ENCODE assay signal across 8 mouse cellular contexts in the genomic region with DNA sequence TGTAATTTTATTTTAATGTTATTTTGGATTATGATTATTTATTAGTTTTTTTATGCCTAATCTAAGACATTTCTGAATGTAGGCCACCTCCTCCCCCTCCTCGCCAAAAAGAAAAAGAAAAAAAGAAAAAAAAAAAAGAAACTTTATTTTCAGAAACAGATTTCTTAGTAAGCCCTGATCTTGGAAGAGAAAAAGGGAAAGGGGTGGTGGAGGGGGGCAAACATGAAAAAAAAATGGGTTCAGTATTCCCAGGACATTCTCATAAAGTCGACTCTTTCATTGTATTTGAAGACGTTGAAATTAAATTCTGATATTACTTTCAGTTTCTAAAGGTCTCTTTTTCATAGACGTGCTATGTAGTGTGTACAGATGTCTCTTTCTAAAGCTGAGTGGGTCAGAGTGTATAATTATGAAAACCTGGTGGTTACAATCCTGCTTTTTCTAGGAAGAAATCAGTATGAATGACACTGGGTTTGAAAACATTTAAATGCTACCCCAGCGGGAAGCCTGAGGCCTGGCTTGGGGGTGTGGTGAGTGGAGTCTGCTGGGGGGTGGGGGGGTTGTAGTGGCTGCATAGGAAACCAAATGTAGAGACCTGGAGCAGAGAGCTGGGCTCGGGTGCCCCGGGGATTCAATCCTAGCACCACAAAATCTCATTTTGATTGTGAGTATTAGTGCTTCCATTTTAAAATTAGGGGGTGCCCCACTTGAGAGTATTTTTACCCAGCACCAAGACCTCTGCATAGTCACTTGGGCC. TPM values are rescaled to one million over a fixed set of nuclear protein-coding genes. Genes with fewer than 3 reads are reported as not detected.
DNase-seq lines count a peak whose midpoint lies in the region; ATAC-seq and TF ChIP-seq lines count a peak whose summit lies in the region.
"Had no signal": no experiment of that assay in that cellular context is flagged by ENCODE, and none has a peak within 500 bp of the region (broad histone marks: within the 10 kb centered on the region; RNA-seq: fewer than 3 reads in every experiment).

No protein-coding gene starts in this region.

- TF ChIP-seq CTCF in stomach, postnatal 0 days (IDR thresholded peaks at IDR 0.05; ENCODE audit: low read depth) = no peak

- 6% methylated on average over 7 of the region's 7 CpGs for WGBS in forebrain, embryonic 11.5 days
- 7% methylated on average over 7 of the region's 7 CpGs for WGBS in limb, embryonic 14.5 days
- WGBS in stomach, postnatal 0 days = 14% methylated on average over 7 of the region's 7 CpGs

- peak overlapping the region; percentile 98 for H3K4me3 ChIP-seq in megakaryocyte, embryonic 14.5 days (replicated peaks)
- peak overlapping the region; percentile 68 for H3K4me3 ChIP-seq in forebrain, embryonic 11.5 days (ENCODE audit: low read depth, low read length)
- H3K4me3 ChIP-seq in limb, embryonic 14.5 days (replicated peaks; ENCODE audit: low read length) = peak overlapping the region; percentile 84
- H3K4me3 ChIP-seq in stomach, postnatal 0 days (ENCODE audit: low read depth, low read length) = peak overlapping the region; percentile 85

- no peak overlapping the region for H3K9ac ChIP-seq in forebrain, embryonic 11.5 days (ENCODE audit: low read length)
- H3K9ac ChIP-seq in limb, embryonic 14.5 days (ENCODE audit: low read depth, low read length, severe bottlenecking) = peak overlapping the region; percentile 87
- peak overlapping the region; percentile 92 for H3K9ac ChIP-seq in stomach, postnatal 0 days (ENCODE audit: low read length)

- H3K27ac ChIP-seq in forebrain, embryonic 11.5 days (ENCODE audit: low read depth, low read length) = no peak overlapping the region
- H3K27ac ChIP-seq in limb, embryonic 14.5 days (replicated peaks; ENCODE audit: low read depth, low read length) = peak overlapping the region; percentile 43; the same call in 1 of the 2 replicates
- peak overlapping the region; percentile 97 for H3K27ac ChIP-seq in stomach, postnatal 0 days (replicated peaks)

- ATAC-seq in megakaryocyte, adult 5-6 weeks (ENCODE audit: poor library complexity, severe bottlenecking) = no peak
- ATAC-seq in forebrain, embryonic 11.5 days (replicated peaks; ENCODE audit: low FRiP score) = no peak
- ATAC-seq in limb, embryonic 14.5 days (ENCODE audit: low FRiP score, low read depth) = no peak
- ATAC-seq in stomach, postnatal 0 days (ENCODE audit: low FRiP score, low TSS enrichment) = no peak

- TF ChIP-seq EP300 in stomach, postnatal 0 days (optimal IDR thresholded peaks at IDR 0.05) = no peak

- H3K4me2 ChIP-seq in forebrain, embryonic 11.5 days (ENCODE audit: low read depth, low read length, severe bottlenecking) = peak overlapping the region; percentile 95; the same call in 1 of the 2 replicates
- peak overlapping the region; percentile 87 for H3K4me2 ChIP-seq in limb, embryonic 14.5 days (replicated peaks; ENCODE audit: low read depth, low read length, severe bottlenecking)
- peak overlapping the region; percentile 89 for H3K4me2 ChIP-seq in stomach, postnatal 0 days (replicated peaks; ENCODE audit: low read depth)

- peaks cover 61% of the 10 kb centered on the region for H3K4me1 ChIP-seq in megakaryocyte, embryonic 14.5 days
- H3K4me1 ChIP-seq in forebrain, embryonic 11.5 days (replicated peaks; ENCODE audit: control insufficient read depth, insufficient read depth, low read length) = 0 out of 2 replicates have a peak, but pooled peaks cover 2% of the 10 kb centered on the region
- peaks cover 19% of the 10 kb centered on the region for H3K4me1 ChIP-seq in limb, embryonic 14.5 days (ENCODE audit: control insufficient read depth, insufficient read depth, low read length)
- 0 out of 2 replicates have a peak, but pooled peaks cover 3% of the 10 kb centered on the region for H3K4me1 ChIP-seq in stomach, postnatal 0 days (replicated peaks; ENCODE audit: control insufficient read depth, insufficient read depth)

- TF ChIP-seq POLR2A in limb, embryonic 14.5 days (IDR thresholded peaks at IDR 0.05; ENCODE audit: borderline replicate concordance, extremely low read depth, insufficient read depth, insufficient read length) = no peak

- DNase-seq in forebrain, embryonic 11.5 days (ENCODE audit: low spot score) = no peak
- DNase-seq in limb, embryonic 14.5 days (ENCODE audit: low spot score) = no peak
- no peak for DNase-seq in stomach, postnatal 0 days (ENCODE audit: low spot score)
- no peak for DNase-seq in T-cell, adult 2 months (ENCODE audit: low spot score)
- no peak for DNase-seq in right cerebral cortex, adult 2 months (ENCODE audit: low spot score in 2 of 2)
- DNase-seq: layer of hippocampus, adult 9-11 months had no signal

- H3K9me3 ChIP-seq in megakaryocyte, embryonic 14.5 days = no peaks in the 10 kb centered on the region
- H3K9me3 ChIP-seq in forebrain, embryonic 11.5 days (ENCODE audit: control insufficient read depth, low read length) = no peaks in the 10 kb centered on the region
- H3K9me3 ChIP-seq in limb, embryonic 14.5 days (ENCODE audit: control insufficient read depth, low read length) = no peaks in the 10 kb centered on the region
- H3K9me3 ChIP-seq in stomach, postnatal 0 days (ENCODE audit: control insufficient read depth, low read length) = no peaks in the 10 kb centered on the region

- no peaks in the 10 kb centered on the region for H3K27me3 ChIP-seq in megakaryocyte, embryonic 14.5 days (replicated peaks)
- H3K27me3 ChIP-seq in forebrain, embryonic 11.5 days (ENCODE audit: control insufficient read depth, insufficient read depth, low read length) = no peaks in the 10 kb centered on the region
- no peaks in the 10 kb centered on the region for H3K27me3 ChIP-seq in limb, embryonic 14.5 days (ENCODE audit: control insufficient read depth, insufficient read depth, low read length)
- H3K27me3 ChIP-seq in stomach, postnatal 0 days (ENCODE audit: control insufficient read depth, insufficient read depth, low read length) = no peaks in the 10 kb centered on the region

- peaks cover 11% of the 10 kb centered on the region for H3K36me3 ChIP-seq in megakaryocyte, embryonic 14.5 days (replicated peaks; ENCODE audit: low read length)
- H3K36me3 ChIP-seq in forebrain, embryonic 11.5 days (ENCODE audit: control insufficient read depth, insufficient read depth, low read length) = no peaks in the 10 kb centered on the region
- H3K36me3 ChIP-seq in limb, embryonic 14.5 days (ENCODE audit: control insufficient read depth, insufficient read depth, low read length) = no peaks in the 10 kb centered on the region
- H3K36me3 ChIP-seq in stomach, postnatal 0 days (ENCODE audit: control insufficient read depth, insufficient read depth, low read length) = no peaks in the 10 kb centered on the region

RNA-seq across cellular contexts. Expression of a gene that starts 2.4 kb away (rescaled TPM):
- 91.0 and 259 TPM in 2 replicates for polyA plus RNA-seq in megakaryocyte, embryonic 14.5 days (2012; ENCODE audit: insufficient read depth, low replicate concordance)
- 8.6 and 9.1 TPM in 2 replicates for total RNA-seq in megakaryocyte, adult 5-6 weeks (2015)
- total RNA-seq in megakaryocyte, adult 5-6 weeks (2017) = 0.84 and 1.2 TPM in 2 replicates
- 12.5 and 13.1 TPM in 2 replicates for polyA plus RNA-seq in forebrain, embryonic 11.5 days (2014; fragmentation: Nextera tagmentation; extraction: Ambion mirVana)
- 44.1 and 50.3 TPM in 2 replicates for polyA plus RNA-seq in limb, embryonic 14.5 days (2012; rRNA removed)
- 36.1 and 39.2 TPM in 2 replicates for polyA plus RNA-seq in limb, embryonic 14.5 days (2014; fragmentation: Nextera tagmentation; extraction: Ambion mirVana)
- polyA plus RNA-seq in stomach, postnatal 0 days (2015; fragmentation: Nextera tagmentation; extraction: Ambion mirVana) = 29.6 and 32.3 TPM in 2 replicates

RNA-seq across cellular contexts. Expression of a gene that starts 35.5 kb away (rescaled TPM):
- polyA plus RNA-seq in megakaryocyte, embryonic 14.5 days (2012; ENCODE audit: insufficient read depth, low replicate concordance) = 40.1 and 96.6 TPM in 2 replicates
- 369 and 375 TPM in 2 replicates for total RNA-seq in megakaryocyte, adult 5-6 weeks (2015)
- total RNA-seq in megakaryocyte, adult 5-6 weeks (2017) = 346 and 431 TPM in 2 replicates
- polyA plus RNA-seq in forebrain, embryonic 11.5 days (2014; fragmentation: Nextera tagmentation; extraction: Ambion mirVana) = 399 and 441 TPM in 2 replicates
- 189 and 334 TPM in 2 replicates for polyA plus RNA-seq in limb, embryonic 14.5 days (2012; rRNA removed)
- polyA plus RNA-seq in limb, embryonic 14.5 days (2014; fragmentation: Nextera tagmentation; extraction: Ambion mirVana) = 231 and 238 TPM in 2 replicates
- polyA plus RNA-seq in stomach, postnatal 0 days (2015; fragmentation: Nextera tagmentation; extraction: Ambion mirVana) = 85.1 and 90.6 TPM in 2 replicates
